Mouse (Mus musculus) intestine, postnatal 0 days (tissue): ENCODE measurements around the gene Camta1. TPM values are rescaled to one million over a fixed set of nuclear protein-coding genes. Genes with fewer than 3 reads are reported as not detected.

Experiments
- ATAC-seq: fragments of 200-750 bp; cut with Nextera tagmentation; 2 replicates; pipeline ENCODE4 v1.8.0; 2017; ENCODE audit warnings: mild to moderate bottlenecking, moderate TSS enrichment, moderate library complexity
- H3K27ac ChIP-seq: fragments of 300-500 bp; sonication (generic); 2 replicates; pipeline ENCODE4 v1.5.1; 2014; ENCODE audit warnings: mild to moderate bottlenecking, low read depth, low read length, moderate library complexity
- H3K27me3 ChIP-seq: fragments of 300-500 bp; sonication (generic); replicated peaks from 2 replicates; pipeline ENCODE4 v1.6.1; 2014; ENCODE audit warnings: low read length, mixed read lengths; ENCODE audit not compliant: control insufficient read depth, insufficient read depth
- H3K36me3 ChIP-seq: fragments of 300-500 bp; sonication (generic); 2 replicates; pipeline ENCODE4 v1.6.1; 2014; ENCODE audit warnings: mild to moderate bottlenecking, moderate library complexity; ENCODE audit not compliant: control insufficient read depth, insufficient read depth
- H3K4me1 ChIP-seq: fragments of 300-500 bp; sonication (generic); replicated peaks from 2 replicates; pipeline ENCODE4 v1.6.1; 2014; ENCODE audit warnings: antibody characterized with exemption, low read length, mixed read lengths; ENCODE audit not compliant: control insufficient read depth, insufficient read depth
- H3K4me2 ChIP-seq: fragments of 300-500 bp; sonication (generic); replicated peaks from 2 replicates; pipeline ENCODE4 v1.6.1; 2014; ENCODE audit warnings: low read depth, mild to moderate bottlenecking, moderate library complexity
- H3K4me3 ChIP-seq: fragments of 300-500 bp; sonication (generic); 2 replicates; pipeline ENCODE4 v1.5.1; 2014; ENCODE audit warnings: low read depth, low read length
- H3K9ac ChIP-seq: fragments of 300-500 bp; sonication (generic); 2 replicates; pipeline ENCODE4 v1.6.1; 2014; ENCODE audit warnings: mild to moderate bottlenecking, low read depth, low read length
- H3K9me3 ChIP-seq: fragments of 300-500 bp; sonication (generic); 2 replicates; pipeline ENCODE4 v1.6.1; 2016; ENCODE audit warnings: mixed run types; ENCODE audit not compliant: control insufficient read depth
- CTCF ChIP-seq: sonication (generic); IDR thresholded peaks from 2 replicates; pipeline ENCODE4 v1.5.1; 2016; ENCODE audit warnings: low read depth, mild to moderate bottlenecking, control low read depth, antibody characterized with exemption, moderate library complexity
- WGBS: fragments of 180-500 bp; shearing (Covaris S2); extraction: QIAGEN DNeasy Blood & Tissue Kit; methylation state at CpG from one replicate; pipeline ENCODE4 v1.1.7; 2014; 5-methylcytosine and 5-hydroxymethylcytosine counted together
- polyA plus RNA-seq: library from polyadenylated mRNA; unstranded; fragments of >200 nt; fragmentation: Nextera tagmentation; extraction: Ambion mirVana; gene quantifications from 2 replicates; pipeline ENCODE4 v1.2.1, GENCODE M21; 2015

Gene Camta1
- polyA plus RNA-seq, 1 experiment from 2014 or later, result 54.1 TPM

DNA sequence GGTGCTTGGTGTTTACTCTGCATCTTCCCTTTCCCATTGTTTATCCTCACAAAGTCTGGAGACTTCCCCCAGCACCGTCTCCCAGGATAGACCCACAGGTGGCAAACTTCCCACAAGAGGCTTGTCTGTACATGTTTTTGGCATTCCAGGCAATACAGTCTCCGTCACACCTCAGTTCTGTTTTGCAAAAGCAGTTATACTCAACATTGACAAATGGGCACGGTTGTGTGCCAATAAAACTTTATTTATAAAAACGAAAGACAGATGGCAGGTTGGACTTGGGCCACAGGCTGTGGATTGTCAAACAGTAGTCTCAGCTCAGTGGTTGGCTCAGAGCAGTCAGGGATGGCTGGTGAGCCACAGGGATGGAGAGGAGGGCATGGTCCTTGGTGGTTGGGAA is 509.4 kb downstream of the Camta1 start:
- H3K9me3 ChIP-seq, result no peaks in the 10 kb centered on the region
- no peaks in the 10 kb centered on the region for H3K36me3 ChIP-seq
- WGBS, result 65% methylated on average over 4 of the region's 4 CpGs
- no peak overlapping the region for H3K9ac ChIP-seq
- ATAC-seq, result no peak
- no peaks in the 10 kb centered on the region for H3K4me1 ChIP-seq
- no peak overlapping the region for H3K4me3 ChIP-seq
- H3K27me3 ChIP-seq, result no peaks in the 10 kb centered on the region
- no peak overlapping the region for H3K27ac ChIP-seq
- TF ChIP-seq CTCF, result no peak
- H3K4me2 ChIP-seq, result no peak overlapping the region

GRCm38 (mm10) chr4:151351757-151352156 is 509.9 kb downstream of the Camta1 start:
- no peak overlapping the region for H3K9ac ChIP-seq
- no peaks in the 10 kb centered on the region for H3K9me3 ChIP-seq
- no peak overlapping the region for H3K4me3 ChIP-seq
- H3K4me1 ChIP-seq, result no peaks in the 10 kb centered on the region
- no peak for TF ChIP-seq CTCF
- ATAC-seq, result no peak
- H3K27ac ChIP-seq, result no peak overlapping the region
- 20% methylated on average over 12 of the region's 12 CpGs for WGBS
- H3K4me2 ChIP-seq, result no peak overlapping the region
- no peaks in the 10 kb centered on the region for H3K36me3 ChIP-seq
- no peaks in the 10 kb centered on the region for H3K27me3 ChIP-seq

DNA sequence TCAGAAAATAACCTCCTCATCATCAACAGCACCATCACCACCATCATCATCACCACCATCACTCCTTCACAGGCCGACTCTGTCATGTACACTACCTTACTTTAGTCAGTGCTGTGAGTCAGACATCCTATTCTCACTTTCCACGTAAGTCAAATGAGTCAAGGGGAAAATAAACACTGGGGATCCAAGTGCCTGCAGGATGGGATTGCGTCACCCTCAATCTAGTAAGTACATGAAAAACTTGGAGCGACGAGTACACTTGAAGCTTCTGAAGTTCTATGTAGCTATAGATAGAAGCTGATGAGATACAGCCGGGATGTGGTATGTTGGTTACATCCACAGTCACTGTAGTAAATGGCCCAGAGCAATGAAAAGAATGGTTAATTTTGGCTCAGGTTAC is 514.1 kb downstream of the Camta1 start:
- Histone ChIP-seq H3K27ac (no peak overlapping the region), H3K36me3 (no peaks in the 10 kb centered on the region), H3K9me3 (no peaks in the 10 kb centered on the region), H3K4me3 (no peak overlapping the region), H3K4me2 (no peak overlapping the region), H3K27me3 (no peaks in the 10 kb centered on the region), H3K4me1 (no peaks in the 10 kb centered on the region), H3K9ac (no peak overlapping the region)
- ATAC-seq, result no peak
- no peak for TF ChIP-seq CTCF
- WGBS, result 81% methylated on average over 6 of the region's 6 CpGs

- Histone ChIP-seq H3K4me1 (no peaks in the 10 kb centered on the region), H3K9ac (no peak overlapping the region), H3K9me3 (no peaks in the 10 kb centered on the region), H3K36me3 (no peaks in the 10 kb centered on the region), H3K27me3 (no peaks in the 10 kb centered on the region), H3K4me3 (no peak overlapping the region), H3K4me2 (no peak overlapping the region), H3K27ac (no peak overlapping the region)
- WGBS, result 38% methylated on average over 12 of the region's 12 CpGs
- no peak for ATAC-seq
- TF ChIP-seq CTCF, result no peak
Measured at GRCm38 (mm10) chr4:151346673-151347072, 515.0 kb downstream of the Camta1 start.

DNA sequence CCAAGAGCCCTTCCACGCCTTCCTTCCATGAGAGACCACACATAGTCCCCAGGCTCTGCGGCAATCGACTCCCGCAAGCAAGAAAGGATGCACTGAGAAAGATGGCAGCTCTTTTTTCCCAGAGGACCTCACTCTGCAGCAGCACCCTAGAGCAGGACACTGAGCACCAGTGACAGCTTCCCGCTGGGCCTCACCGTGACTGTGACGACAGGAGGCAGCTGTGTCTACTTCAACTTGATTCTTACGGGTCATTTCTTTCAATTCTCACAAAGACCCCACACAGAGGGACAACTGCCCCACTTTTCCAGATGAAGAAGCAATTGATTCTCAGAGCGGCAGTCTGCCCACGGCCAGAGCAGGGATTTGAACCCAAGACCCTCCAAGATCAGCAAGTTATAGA is 516.9 kb downstream of the Camta1 start:
- Histone ChIP-seq H3K27me3 (no peaks in the 10 kb centered on the region), H3K9ac (no peak overlapping the region), H3K27ac (no peak overlapping the region), H3K4me2 (no peak overlapping the region), H3K36me3 (no peaks in the 10 kb centered on the region), H3K4me3 (no peak overlapping the region), H3K4me1 (no peaks in the 10 kb centered on the region), H3K9me3 (no peaks in the 10 kb centered on the region)
- ATAC-seq, result no peak
- no peak for TF ChIP-seq CTCF
- WGBS, result 86% methylated on average over 10 of the region's 10 CpGs

- Histone ChIP-seq H3K9ac (no peak overlapping the region), H3K27ac (no peak overlapping the region), H3K36me3 (no peaks in the 10 kb centered on the region), H3K4me3 (no peak overlapping the region), H3K9me3 (no peaks in the 10 kb centered on the region), H3K4me1 (no peaks in the 10 kb centered on the region), H3K4me2 (no peak overlapping the region), H3K27me3 (no peaks in the 10 kb centered on the region)
- TF ChIP-seq CTCF, result no peak
- ATAC-seq, result no peak
- 71% methylated on average over 7 of the region's 7 CpGs for WGBS
Measured at GRCm38 (mm10) chr4:151339421-151339820, 522.3 kb downstream of the Camta1 start.

DNA sequence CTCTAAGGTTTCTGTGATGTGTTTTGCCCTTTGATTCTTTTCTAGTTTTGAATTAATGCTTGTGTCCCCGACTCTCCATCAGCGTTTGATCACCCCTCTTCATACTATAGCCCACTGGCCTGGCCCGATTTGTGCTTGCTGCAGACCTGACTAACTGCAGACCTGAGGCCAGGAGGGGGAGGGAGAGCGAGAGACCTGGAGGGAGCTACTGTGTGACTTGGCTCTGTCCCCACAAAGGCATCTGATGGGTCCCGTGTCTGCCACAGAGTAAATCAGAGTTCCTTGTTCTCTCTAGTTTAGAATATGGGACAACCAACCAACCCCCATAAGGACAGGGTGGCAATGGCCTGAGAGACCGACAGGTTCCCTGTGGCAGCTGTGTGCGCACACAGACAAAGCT is 522.7 kb downstream of the Camta1 start:
- Histone ChIP-seq H3K27ac (no peak overlapping the region), H3K9me3 (no peaks in the 10 kb centered on the region), H3K4me2 (no peak overlapping the region), H3K4me3 (no peak overlapping the region), H3K27me3 (no peaks in the 10 kb centered on the region), H3K9ac (no peak overlapping the region), H3K36me3 (no peaks in the 10 kb centered on the region), H3K4me1 (no peaks in the 10 kb centered on the region)
- TF ChIP-seq CTCF, result no peak
- WGBS, result 81% methylated on average over 7 of the region's 7 CpGs
- no peak for ATAC-seq
